Mouse (Mus musculus) midbrain, postnatal 0 days (tissue): ENCODE measurements at regions not wholly inside any gene's neighbourhood (a gene's known extent, or its start where the extent isn't known, plus 50 kb on each side); places are given as distances from the start of the nearest gene placed in this dataset.
A peak's percentile ranks its signal among the peaks of the same experiment; 100 is the strongest.

Experiments used
- ATAC-seq: fragments of 200-750 bp; cut with Nextera tagmentation; 2 replicates; pipeline ENCODE4 v1.8.0; 2017; ENCODE audit warnings: moderate number of reproducible peaks, mild to moderate bottlenecking, moderate TSS enrichment, moderate library complexity; ENCODE audit not compliant: low FRiP score
- DNase-seq: peaks from one replicate; pipeline ENCODE4 v3.0.0-alpha.2; 2015; ENCODE audit warnings: low spot score
- H3K27ac ChIP-seq: fragments of 300-500 bp; sonication (generic); 2 replicates; pipeline ENCODE4 v1.5.1; 2014; ENCODE audit warnings: low read depth, mild to moderate bottlenecking, low read length, mixed read lengths
- H3K27me3 ChIP-seq: fragments of 300-500 bp; sonication (generic); 2 replicates; pipeline ENCODE4 v1.6.1; 2014; ENCODE audit warnings: low read length, control low read depth, mixed read lengths; ENCODE audit not compliant: insufficient read depth
- H3K36me3 ChIP-seq: fragments of 300-500 bp; sonication (generic); 2 replicates; pipeline ENCODE4 v1.6.1; 2014; ENCODE audit warnings: low read length, control low read depth, mixed read lengths; ENCODE audit not compliant: insufficient read depth
- H3K4me1 ChIP-seq: fragments of 300-500 bp; sonication (generic); 2 replicates; pipeline ENCODE4 v1.6.1; 2014; ENCODE audit warnings: mild to moderate bottlenecking, control low read depth, antibody characterized with exemption, low read length, mixed read lengths; ENCODE audit not compliant: insufficient read depth
- H3K4me2 ChIP-seq: fragments of 300-500 bp; sonication (generic); 2 replicates; pipeline ENCODE4 v1.6.1; 2014; ENCODE audit warnings: low read depth, mild to moderate bottlenecking, low read length, mixed read lengths; ENCODE audit not compliant: poor library complexity, severe bottlenecking
- H3K4me3 ChIP-seq: fragments of 300-500 bp; sonication (generic); 2 replicates; pipeline ENCODE4 v1.5.1; 2014; ENCODE audit warnings: low read depth, mild to moderate bottlenecking, low read length, moderate library complexity
- H3K9ac ChIP-seq: fragments of 300-500 bp; sonication (generic); replicated peaks from 2 replicates; pipeline ENCODE4 v1.6.1; 2014; ENCODE audit warnings: mild to moderate bottlenecking, low read length, moderate library complexity, mixed read lengths; ENCODE audit not compliant: poor library complexity, severe bottlenecking
- H3K9me3 ChIP-seq: fragments of 300-500 bp; sonication (generic); 2 replicates; pipeline ENCODE4 v1.6.1; 2016; ENCODE audit warnings: low read length, control low read depth
- CTCF ChIP-seq: IDR thresholded peaks from 2 replicates; pipeline ENCODE4 v1.5.1; 2016; ENCODE audit warnings: antibody characterized with exemption, mild to moderate bottlenecking
- WGBS: fragments of 180-500 bp; shearing (Covaris S2); extraction: QIAGEN DNeasy Blood & Tissue Kit; methylation state at CpG from one replicate; pipeline ENCODE4 v1.1.7; 2014; 5-methylcytosine and 5-hydroxymethylcytosine counted together

- TF ChIP-seq CTCF: no peak
- Histone ChIP-seq H3K4me1 (no peaks in the 10 kb centered on the region), H3K27ac (no peak overlapping the region), H3K9me3 (no peaks in the 10 kb centered on the region), H3K36me3 (no peaks in the 10 kb centered on the region), H3K4me2 (no peak overlapping the region), H3K4me3 (no peak overlapping the region), H3K27me3 (no peaks in the 10 kb centered on the region), H3K9ac (no peak overlapping the region)
- 84% methylated on average over 4 of the region's 4 CpGs for WGBS
- DNase-seq (no peak), ATAC-seq (no peak)
These were observed 111.8 kb downstream of the Erv3 start for GRCm38 (mm10) chr2:131747707-131748106.

GRCm38 (mm10) chr2:131745381-131745895, 114.1 kb downstream of the Erv3 start:
- no peak for ATAC-seq
- H3K27me3 ChIP-seq: no peaks in the 10 kb centered on the region
- no peak for TF ChIP-seq CTCF
- no peak for DNase-seq
- no peak overlapping the region for H3K4me3 ChIP-seq
- H3K27ac ChIP-seq: no peak overlapping the region
- WGBS: 91% methylated on average over 5 of the region's 5 CpGs
- no peaks in the 10 kb centered on the region for H3K4me1 ChIP-seq
- no peak overlapping the region for H3K4me2 ChIP-seq
- H3K36me3 ChIP-seq: no peaks in the 10 kb centered on the region
- H3K9me3 ChIP-seq: no peaks in the 10 kb centered on the region
- H3K9ac ChIP-seq: no peak overlapping the region

DNA sequence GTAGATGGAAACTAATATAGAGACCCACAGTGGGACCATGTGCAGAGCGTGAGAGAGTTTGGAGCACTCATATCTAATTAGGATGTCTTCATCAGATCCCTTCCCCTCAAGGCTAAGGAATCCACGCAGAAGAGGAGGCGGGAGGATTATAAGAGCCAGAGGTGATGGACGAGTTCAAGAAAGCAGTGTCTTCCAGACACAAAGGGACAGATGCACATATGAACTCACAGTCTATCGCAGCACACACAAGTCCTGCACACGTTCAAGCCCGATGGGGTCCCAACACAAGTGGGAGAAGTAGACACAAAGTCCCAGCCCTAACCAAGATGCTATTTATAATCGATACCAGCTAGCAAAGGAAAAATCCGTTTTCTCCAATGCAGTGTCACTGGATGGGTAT, 114.6 kb downstream of the Erv3 start:
- 81% methylated on average over 9 of the region's 9 CpGs for WGBS
- Histone ChIP-seq H3K9me3 (no peaks in the 10 kb centered on the region), H3K4me1 (no peaks in the 10 kb centered on the region), H3K27me3 (no peaks in the 10 kb centered on the region), H3K4me3 (no peak overlapping the region), H3K27ac (no peak overlapping the region), H3K36me3 (no peaks in the 10 kb centered on the region), H3K9ac (no peak overlapping the region), H3K4me2 (no peak overlapping the region)
- ATAC-seq (no peak), DNase-seq (no peak)
- TF ChIP-seq CTCF: no peak

- TF ChIP-seq CTCF: no peak
- Histone ChIP-seq H3K36me3 (no peaks in the 10 kb centered on the region), H3K4me2 (no peak overlapping the region), H3K4me1 (no peaks in the 10 kb centered on the region), H3K27ac (no peak overlapping the region), H3K9me3 (no peaks in the 10 kb centered on the region), H3K9ac (no peak overlapping the region), H3K4me3 (no peak overlapping the region), H3K27me3 (no peaks in the 10 kb centered on the region)
- WGBS: 82% methylated on average over 5 of the region's 5 CpGs
- DNase-seq (no peak), ATAC-seq (no peak)
These were observed 119.1 kb downstream of the Erv3 start for GRCm38 (mm10) chr2:131740456-131740855.

- H3K27ac ChIP-seq: no peak overlapping the region
- H3K9me3 ChIP-seq: no peaks in the 10 kb centered on the region
- no peak for TF ChIP-seq CTCF
- no peak for ATAC-seq
- no peak for DNase-seq
- H3K4me1 ChIP-seq: no peaks in the 10 kb centered on the region
- H3K4me3 ChIP-seq: no peak overlapping the region
- WGBS: 78% methylated on average over 4 of the region's 4 CpGs
- H3K4me2 ChIP-seq: no peak overlapping the region
- no peaks in the 10 kb centered on the region for H3K27me3 ChIP-seq
- no peak overlapping the region for H3K9ac ChIP-seq
- H3K36me3 ChIP-seq: no peaks in the 10 kb centered on the region
These were observed 120.5 kb downstream of the Erv3 start for GRCm38 (mm10) chr2:131739022-131739421.

- WGBS: 77% methylated on average over 6 of the region's 6 CpGs
- peak; percentile 88 for DNase-seq
- TF ChIP-seq CTCF: no peak
These were observed 124.7 kb downstream of the Erv3 start for GRCm38 (mm10) chr2:131734740-131735378.

More at GRCm38 (mm10) chr2:131734740-131735378, 124.7 kb downstream of the Erv3 start:
- Histone ChIP-seq H3K27ac (no peak overlapping the region), H3K4me1 (no peaks in the 10 kb centered on the region), H3K9ac (no peak overlapping the region), H3K4me2 (no peak overlapping the region), H3K36me3 (no peaks in the 10 kb centered on the region), H3K27me3 (no peaks in the 10 kb centered on the region), H3K9me3 (no peaks in the 10 kb centered on the region), H3K4me3 (no peak overlapping the region)
- ATAC-seq: peak; percentile 31; the same call in 1 of the 2 replicates
